Mouse (Mus musculus) spleen, adult 2 months (tissue): ENCODE results near the gene Dennd4b. TPM values are rescaled to one million over a fixed set of nuclear protein-coding genes. Genes with fewer than 3 reads are reported as not detected.
A peak's percentile ranks its signal among the peaks of the same experiment; 100 is the strongest.
"Not testable (repeated sequence)": the region's sequence is repeated elsewhere in the genome, so short reads cannot be mapped to it uniquely, and the experiment has no call there.

ENCODE experiments used
- DNase-seq, 2 experiments: peaks; one replicate each; pipeline versions ENCODE4 v3.0.0 to v3.0.0-alpha.2; 2012 to 2021; ENCODE audit warnings: low spot score in 2 of 2, low read depth in 1 of 2
- H3K27ac ChIP-seq: fragments of 200-500 bp; 2 replicates; pipeline ENCODE4 v1.5.1; 2012; ENCODE audit warnings: low read length, inconsistent platforms; ENCODE audit not compliant: insufficient read depth
- H3K27me3 ChIP-seq: fragments of 200-500 bp; 2 replicates; pipeline ENCODE4 v1.6.1; 2012; ENCODE audit warnings: mild to moderate bottlenecking, moderate library complexity, low read length, inconsistent platforms; ENCODE audit not compliant: control insufficient read depth, insufficient read depth
- H3K36me3 ChIP-seq: fragments of 200-500 bp; 2 replicates; pipeline ENCODE4 v1.6.1; 2012; ENCODE audit warnings: mild to moderate bottlenecking, low read length, inconsistent platforms; ENCODE audit not compliant: control insufficient read depth, insufficient read depth
- H3K4me1 ChIP-seq: fragments of 200-500 bp; 2 replicates; pipeline ENCODE4 v1.6.1; 2011; ENCODE audit warnings: inconsistent platforms; ENCODE audit not compliant: control insufficient read depth, insufficient read depth, insufficient read length
- H3K4me3 ChIP-seq: fragments of 200-500 bp; 2 replicates; pipeline ENCODE4 v1.5.1; 2011; ENCODE audit warnings: mild to moderate bottlenecking, inconsistent platforms; ENCODE audit not compliant: insufficient read depth, insufficient read length; ENCODE audit errors: extremely low read depth
- CTCF ChIP-seq: fragments of 200-500 bp; IDR thresholded peaks from 2 replicates; pipeline ENCODE4 v1.5.1; 2011; ENCODE audit warnings: mild to moderate bottlenecking, inconsistent platforms; ENCODE audit not compliant: insufficient read depth, insufficient read length, insufficient replicate concordance; ENCODE audit errors: extremely low read depth
- POLR2A ChIP-seq: fragments of 200-500 bp; IDR thresholded peaks from 2 replicates; pipeline ENCODE4 v1.6.1; 2011; ENCODE audit warnings: low read depth, low read length, inconsistent platforms
- WGBS: fragments of 180-500 bp; shearing (Covaris S2); methylation state at CpG from one replicate; pipeline ENCODE4 v1.1.7; 2018; 5-methylcytosine and 5-hydroxymethylcytosine counted together
- polyA plus RNA-seq: library from polyadenylated mRNA; depleted of rRNA; stranded (reverse); fragments of >200 nt; gene quantifications from 2 replicates; pipeline ENCODE4 v1.2.3, GENCODE M21; 2012

Gene Dennd4b
- polyA plus RNA-seq, 1 experiment = 155 TPM

DNA sequence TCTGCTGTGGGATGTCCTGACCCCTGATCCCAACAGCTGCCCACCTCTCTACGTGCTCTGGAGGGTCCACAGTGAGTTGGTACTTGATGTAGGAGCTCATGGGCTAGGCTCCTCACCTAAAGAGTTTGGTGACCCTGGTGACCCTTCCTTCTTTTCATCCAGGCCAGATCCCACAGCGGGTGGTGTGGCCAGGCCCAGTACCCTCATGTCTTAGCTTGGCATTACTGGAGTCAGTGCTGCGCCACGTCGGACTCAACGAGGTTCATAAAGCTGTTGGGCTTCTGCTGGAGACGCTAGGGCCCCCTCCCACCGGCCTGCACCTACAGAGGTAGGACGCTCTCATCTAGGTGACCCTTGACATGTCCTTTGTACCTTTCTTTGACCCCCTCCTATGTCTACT, 14.2 kb downstream of the Dennd4b start:
- no peak for DNase-seq
- no peak for TF ChIP-seq POLR2A
- TF ChIP-seq CTCF = no peak
- Histone ChIP-seq H3K27me3 (no peaks in the 10 kb centered on the region), H3K27ac (no peak overlapping the region), H3K36me3 (peaks cover 51% of the 10 kb centered on the region), H3K4me3 (no peak overlapping the region), H3K4me1 (no peaks in the 10 kb centered on the region)
- WGBS = 95% methylated on average over 9 of the region's 9 CpGs

DNA sequence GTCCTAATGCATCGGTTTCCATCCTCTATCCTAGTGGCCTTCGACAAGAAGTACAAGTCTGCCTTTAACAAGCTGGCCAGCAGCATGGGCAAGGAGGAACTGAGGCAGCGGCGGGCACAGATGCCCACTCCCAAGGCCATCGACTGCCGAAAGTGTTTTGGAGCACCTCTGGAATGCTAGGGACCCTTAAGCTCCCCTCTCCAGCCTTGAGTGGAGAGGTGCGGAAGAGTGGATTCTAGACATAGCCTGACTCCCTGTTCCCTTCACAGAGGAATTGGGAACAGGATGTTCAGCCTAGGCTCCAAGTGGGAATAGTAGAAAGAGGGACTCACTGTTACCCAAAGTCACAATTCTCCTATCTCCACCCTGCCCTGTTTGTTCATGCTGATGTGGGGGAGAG, 14.8 kb downstream of the Dennd4b start:
- no peak for DNase-seq
- Histone ChIP-seq H3K4me3 (no peak overlapping the region), H3K4me1 (no peaks in the 10 kb centered on the region), H3K27me3 (no peaks in the 10 kb centered on the region), H3K27ac (no peak overlapping the region), H3K36me3 (peaks cover 49% of the 10 kb centered on the region)
- 94% methylated on average over 7 of the region's 7 CpGs for WGBS
- TF ChIP-seq CTCF (no peak), POLR2A (no peak)

DNA sequence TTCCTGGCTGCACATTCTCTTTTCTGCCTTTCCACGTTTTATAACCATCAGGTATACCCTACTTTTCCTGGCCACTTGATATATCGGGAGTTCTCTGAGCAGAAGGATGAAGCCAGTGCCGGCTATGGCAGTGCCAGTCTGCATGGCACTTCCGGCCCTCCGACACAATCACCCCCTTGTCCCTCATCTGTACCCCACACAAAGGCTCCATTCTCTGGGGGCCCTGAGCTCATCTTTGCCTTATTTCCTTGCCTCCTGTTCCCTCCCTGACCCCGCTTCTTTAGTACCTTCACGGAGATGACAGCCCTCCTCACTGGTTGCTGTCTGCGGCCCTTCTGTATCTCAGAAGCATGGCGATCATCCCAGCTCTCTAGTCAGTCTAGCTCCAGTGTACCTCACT, 15.7 kb downstream of the Dennd4b start:
- Histone ChIP-seq H3K27ac (no peak overlapping the region), H3K36me3 (peaks cover 44% of the 10 kb centered on the region), H3K27me3 (no peaks in the 10 kb centered on the region), H3K4me1 (no peaks in the 10 kb centered on the region), H3K4me3 (no peak overlapping the region)
- 97% methylated on average over 9 of the region's 9 CpGs for WGBS
- no peak for TF ChIP-seq CTCF
- no peak for TF ChIP-seq POLR2A
- DNase-seq = no peak

DNA sequence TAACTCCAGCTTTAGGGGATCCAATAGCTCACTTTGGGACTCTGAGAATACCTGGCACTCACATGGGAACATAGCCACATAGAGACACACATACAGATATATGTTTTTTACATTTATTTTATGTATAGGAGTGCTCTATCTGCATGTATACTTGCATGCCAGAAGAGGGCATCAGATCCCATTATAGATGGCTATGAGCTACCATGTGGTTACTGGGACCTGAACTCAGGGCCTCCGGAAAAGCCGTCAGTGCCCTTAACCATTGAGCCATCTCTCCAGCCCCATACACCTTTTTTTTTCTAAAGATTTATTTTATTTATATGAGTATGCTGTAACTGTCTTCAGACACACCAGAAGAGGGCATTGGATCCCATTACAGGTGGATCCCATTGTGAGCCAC, 19.2 kb downstream of the Dennd4b start:
- 97% methylated on average over 2 of the region's 2 CpGs for WGBS

DNA sequence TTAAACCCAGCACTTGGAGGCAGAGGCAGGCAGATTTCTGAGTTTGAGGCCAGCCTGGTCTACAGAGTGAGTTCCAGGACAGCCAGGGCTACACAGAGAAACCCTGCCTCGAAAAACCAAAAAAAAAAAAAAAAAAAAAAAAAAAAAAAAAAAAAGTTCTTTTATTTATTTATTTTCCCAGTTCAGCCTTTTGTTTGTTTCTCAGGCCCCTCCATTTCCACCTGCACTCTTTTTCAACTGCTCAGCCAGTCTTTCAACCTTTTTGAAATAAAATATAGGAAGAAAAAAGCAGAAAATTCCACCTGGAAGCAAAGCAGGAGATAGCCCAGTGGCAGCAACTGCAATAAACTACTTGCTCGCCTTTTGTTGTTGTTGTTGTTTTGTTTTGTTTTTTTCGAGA, 24.4 kb downstream of the Dennd4b start:
- not testable (repeated sequence) for H3K27me3 ChIP-seq, H3K36me3 ChIP-seq, DNase-seq, H3K4me3 ChIP-seq, H3K4me1 ChIP-seq, H3K27ac ChIP-seq
- WGBS = 74% methylated on average over 3 of the region's 3 CpGs

More for the DNA sequence above, 19.2 kb downstream of the Dennd4b start:
- H3K27me3 ChIP-seq = no peaks in the 10 kb centered on the region
- no peak overlapping the region for H3K4me3 ChIP-seq
- TF ChIP-seq CTCF (no peak), POLR2A (no peak)
- no peak overlapping the region for H3K27ac ChIP-seq
- DNase-seq = no peak
- peaks cover 15% of the 10 kb centered on the region for H3K36me3 ChIP-seq
- no peaks in the 10 kb centered on the region for H3K4me1 ChIP-seq

DNA sequence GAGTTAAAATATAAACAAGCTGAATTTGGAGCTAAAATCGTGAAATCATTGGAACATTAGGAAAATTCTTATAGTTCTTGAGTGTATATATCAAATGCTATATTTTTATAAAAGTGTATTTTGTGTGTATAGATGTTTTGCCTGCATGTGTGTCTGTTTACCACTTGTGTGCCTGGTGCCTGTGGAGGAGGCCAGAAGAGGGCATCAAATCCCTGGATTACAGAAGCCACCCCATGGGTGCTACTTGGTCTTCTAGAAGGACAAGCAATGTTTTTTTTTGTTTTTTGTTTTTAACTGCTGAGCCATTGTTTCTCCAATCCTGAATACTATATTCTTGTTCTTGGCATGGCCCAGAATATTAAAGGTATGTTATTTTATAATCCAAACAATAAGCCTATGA, 25.6 kb downstream of the Dennd4b start:
- H3K27ac ChIP-seq = no peak overlapping the region
- no peak for DNase-seq
- no peaks in the 10 kb centered on the region for H3K36me3 ChIP-seq
- no peak for TF ChIP-seq CTCF
- TF ChIP-seq POLR2A = no peak
- no peak overlapping the region for H3K4me3 ChIP-seq
- H3K4me1 ChIP-seq = peaks cover 8% of the 10 kb centered on the region; the same call in 1 of the 2 replicates
- 91% methylated on average over 1 of the region's 1 CpGs for WGBS
- H3K27me3 ChIP-seq = no peaks in the 10 kb centered on the region

DNA sequence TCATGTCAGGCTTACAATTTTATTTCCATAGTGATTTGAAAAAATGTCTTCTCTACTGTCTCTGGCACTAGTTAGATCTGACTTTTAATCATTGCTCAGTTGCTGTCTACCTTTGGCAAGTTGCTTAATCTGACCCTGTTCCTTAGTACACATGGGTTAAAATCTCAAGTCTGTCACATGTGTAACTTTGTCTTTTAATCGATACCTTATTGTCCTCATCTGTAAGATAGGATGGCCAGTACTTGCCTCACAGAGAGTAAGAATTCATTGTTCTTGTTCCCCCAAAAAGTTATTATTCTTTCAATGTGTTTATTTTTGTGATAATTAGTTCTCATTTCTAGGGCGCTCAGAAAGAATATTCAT, 27.0 kb downstream of the Dennd4b start:
- WGBS = 26% methylated on average over 2 of the region's 2 CpGs
- peak overlapping the region; percentile 91; the same call in 1 of the 2 replicates for H3K27ac ChIP-seq
- no peaks in the 10 kb centered on the region for H3K36me3 ChIP-seq
- no peaks in the 10 kb centered on the region for H3K27me3 ChIP-seq
- peak overlapping the region; percentile 68; the same call in 1 of the 2 replicates for H3K4me3 ChIP-seq
- TF ChIP-seq CTCF (no peak), POLR2A (no peak)
- peaks cover 8% of the 10 kb centered on the region; the same call in 1 of the 2 replicates for H3K4me1 ChIP-seq
- DNase-seq = no peak
